Mouse (Mus musculus) heart, postnatal 0 days (tissue): ENCODE data around the gene Lsp1.

Experiments
- CTCF ChIP-seq: IDR thresholded peaks from 2 replicates; pipeline ENCODE4 v1.5.1; 2016; ENCODE audit warnings: antibody characterized with exemption, control low read depth, low read depth
- EP300 ChIP-seq: IDR thresholded peaks from 2 replicates; pipeline ENCODE4 v1.6.1; 2016; ENCODE audit warnings: antibody characterized with exemption, low read depth

DNA sequence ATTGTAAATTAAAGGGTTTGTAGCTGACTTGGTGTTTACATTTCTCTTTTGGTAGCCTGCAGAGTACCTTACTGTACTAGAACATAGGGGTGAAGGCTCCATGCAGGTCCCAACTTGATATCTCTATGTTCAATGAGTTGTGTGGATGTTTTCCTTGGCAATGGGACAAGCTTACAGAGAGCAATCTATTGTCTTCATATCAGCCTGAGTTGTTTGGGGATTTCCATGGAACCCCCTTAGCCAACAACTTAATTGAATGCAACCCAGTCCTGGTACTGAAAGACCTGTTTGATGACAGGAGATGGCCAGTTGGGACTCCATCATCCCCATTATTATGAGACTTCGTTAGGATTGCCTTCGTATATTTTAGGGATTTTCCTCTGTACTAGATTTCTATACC, 42.6 kb upstream of the Lsp1 start:
- TF ChIP-seq CTCF, result no peak
- no peak for TF ChIP-seq EP300
